Mouse (Mus musculus) heart, embryonic 10.5 days (tissue): Measurements from ENCODE around the gene Tmem170b. TPM values are rescaled to one million over a fixed set of nuclear protein-coding genes. Genes with fewer than 3 reads are reported as not detected.

Source experiments
- DNase-seq: peaks from one replicate; pipeline ENCODE4 v3.0.0-alpha.2; 2017; ENCODE audit warnings: low spot score
- H3K27ac ChIP-seq: fragments of 300-500 bp; sonication (generic); 2 replicates; pipeline ENCODE4 v1.5.1; 2016; ENCODE audit warnings: mild to moderate bottlenecking
- H3K27me3 ChIP-seq: fragments of 300-500 bp; sonication (generic); 2 replicates; pipeline ENCODE4 v1.6.1; 2016; ENCODE audit warnings: mild to moderate bottlenecking; ENCODE audit not compliant: poor library complexity, insufficient read depth, severe bottlenecking
- H3K36me3 ChIP-seq: fragments of 300-500 bp; sonication (generic); 2 replicates; pipeline ENCODE4 v1.6.1; 2016; ENCODE audit warnings: mild to moderate bottlenecking, moderate library complexity
- H3K4me1 ChIP-seq: fragments of 300-500 bp; sonication (generic); 2 replicates; pipeline ENCODE4 v1.6.1; 2016; ENCODE audit warnings: mild to moderate bottlenecking
- H3K4me3 ChIP-seq: fragments of 300-500 bp; sonication (generic); 2 replicates; pipeline ENCODE4 v1.5.1; 2016; ENCODE audit warnings: mild to moderate bottlenecking, moderate library complexity
- H3K9me3 ChIP-seq: fragments of 300-500 bp; sonication (generic); 2 replicates; pipeline ENCODE4 v1.6.1; 2016; ENCODE audit warnings: mild to moderate bottlenecking, moderate library complexity
- WGBS: fragments of 180-500 bp; shearing (Covaris S2); methylation state at CpG from one replicate; pipeline ENCODE4 v1.1.7; 2016; 5-methylcytosine and 5-hydroxymethylcytosine counted together
- polyA plus RNA-seq: library from polyadenylated mRNA; unstranded; fragments of >200 nt; fragmentation: Nextera tagmentation; extraction: Ambion mirVana; gene quantifications from 2 replicates; pipeline ENCODE4 v1.2.1, GENCODE M21; 2016

The Tmem170b gene
- polyA plus RNA-seq, 1 experiment from 2014 or later = 11.5 TPM

GRCm38 (mm10) chr13:41675966-41676835, 70.5 kb downstream of the Tmem170b start:
- Histone ChIP-seq H3K36me3 (no peaks in the 10 kb centered on the region), H3K9me3 (no peaks in the 10 kb centered on the region), H3K27me3 (no peaks in the 10 kb centered on the region), H3K4me3 (no peak overlapping the region), H3K27ac (no peak overlapping the region), H3K4me1 (peaks cover 15% of the 10 kb centered on the region)
- DNase-seq = no peak
- WGBS = 88% methylated on average over 9 of the region's 9 CpGs

GRCm38 (mm10) chr13:41676836-41677186, 71.1 kb downstream of the Tmem170b start:
- no peaks in the 10 kb centered on the region for H3K27me3 ChIP-seq
- no peaks in the 10 kb centered on the region for H3K36me3 ChIP-seq
- DNase-seq = no peak
- H3K9me3 ChIP-seq = no peaks in the 10 kb centered on the region
- 72% methylated on average over 7 of the region's 7 CpGs for WGBS
- H3K4me3 ChIP-seq = no peak overlapping the region
- H3K27ac ChIP-seq = no peak overlapping the region
- H3K4me1 ChIP-seq = peaks cover 14% of the 10 kb centered on the region

- WGBS = 79% methylated on average over 12 of the region's 12 CpGs
- H3K27me3 ChIP-seq = no peaks in the 10 kb centered on the region
- no peaks in the 10 kb centered on the region for H3K9me3 ChIP-seq
- peaks cover 6% of the 10 kb centered on the region; the same call in 1 of the 2 replicates for H3K4me1 ChIP-seq
- no peaks in the 10 kb centered on the region for H3K36me3 ChIP-seq
- no peak overlapping the region for H3K4me3 ChIP-seq
- no peak for DNase-seq
- no peak overlapping the region for H3K27ac ChIP-seq
These were observed 75.3 kb downstream of the Tmem170b start for GRCm38 (mm10) chr13:41680854-41681549.

GRCm38 (mm10) chr13:41682341-41683119, 76.8 kb downstream of the Tmem170b start:
- Histone ChIP-seq H3K4me1 (peaks cover 6% of the 10 kb centered on the region; the same call in 1 of the 2 replicates), H3K27me3 (no peaks in the 10 kb centered on the region), H3K36me3 (no peaks in the 10 kb centered on the region), H3K9me3 (no peaks in the 10 kb centered on the region), H3K4me3 (no peak overlapping the region), H3K27ac (no peak overlapping the region)
- DNase-seq = no peak
- 65% methylated on average over 12 of the region's 12 CpGs for WGBS

- Histone ChIP-seq H3K4me3 (no peak overlapping the region), H3K9me3 (no peaks in the 10 kb centered on the region), H3K36me3 (no peaks in the 10 kb centered on the region), H3K27me3 (no peaks in the 10 kb centered on the region), H3K4me1 (peaks cover 6% of the 10 kb centered on the region; the same call in 1 of the 2 replicates), H3K27ac (no peak overlapping the region)
- DNase-seq = no peak
- WGBS = 83% methylated on average over 11 of the region's 11 CpGs
These were observed 77.8 kb downstream of the Tmem170b start for GRCm38 (mm10) chr13:41683356-41684012.

- Histone ChIP-seq H3K4me1 (peaks cover 10% of the 10 kb centered on the region; the same call in 1 of the 2 replicates), H3K27me3 (no peaks in the 10 kb centered on the region), H3K4me3 (no peak overlapping the region), H3K36me3 (no peaks in the 10 kb centered on the region), H3K9me3 (no peaks in the 10 kb centered on the region), H3K27ac (no peak overlapping the region)
- DNase-seq = no peak
- WGBS = 65% methylated on average over 11 of the region's 11 CpGs
These were observed 79.8 kb downstream of the Tmem170b start for GRCm38 (mm10) chr13:41685499-41685898.

GRCm38 (mm10) chr13:41689055-41689454, 83.3 kb downstream of the Tmem170b start:
- Histone ChIP-seq H3K4me1 (0 out of 2 replicates have a peak, but pooled peaks cover 3% of the 10 kb centered on the region), H3K4me3 (no peak overlapping the region), H3K9me3 (no peaks in the 10 kb centered on the region), H3K27ac (no peak overlapping the region), H3K27me3 (no peaks in the 10 kb centered on the region), H3K36me3 (no peaks in the 10 kb centered on the region)
- DNase-seq = no peak
- 85% methylated on average over 6 of the region's 6 CpGs for WGBS

- peaks cover 7% of the 10 kb centered on the region for H3K4me1 ChIP-seq
- WGBS = 69% methylated on average over 5 of the region's 5 CpGs
- no peak for DNase-seq
- H3K27me3 ChIP-seq = no peaks in the 10 kb centered on the region
- no peaks in the 10 kb centered on the region for H3K36me3 ChIP-seq
- no peak overlapping the region for H3K27ac ChIP-seq
- H3K4me3 ChIP-seq = no peak overlapping the region
- no peaks in the 10 kb centered on the region for H3K9me3 ChIP-seq
These were observed 83.9 kb downstream of the Tmem170b start for GRCm38 (mm10) chr13:41689598-41690045.

Other genes starting within 250 kb of the Tmem170b start
- 14.7 and 15.8 TPM in 2 replicates for gene Nedd9, start 118.5 kb upstream of the Tmem170b start, polyA plus RNA-seq
- 0.17 and 0.60 TPM in 2 replicates for gene Adtrp, start 241.8 kb downstream of the Tmem170b start, polyA plus RNA-seq